In the genomic region with DNA sequence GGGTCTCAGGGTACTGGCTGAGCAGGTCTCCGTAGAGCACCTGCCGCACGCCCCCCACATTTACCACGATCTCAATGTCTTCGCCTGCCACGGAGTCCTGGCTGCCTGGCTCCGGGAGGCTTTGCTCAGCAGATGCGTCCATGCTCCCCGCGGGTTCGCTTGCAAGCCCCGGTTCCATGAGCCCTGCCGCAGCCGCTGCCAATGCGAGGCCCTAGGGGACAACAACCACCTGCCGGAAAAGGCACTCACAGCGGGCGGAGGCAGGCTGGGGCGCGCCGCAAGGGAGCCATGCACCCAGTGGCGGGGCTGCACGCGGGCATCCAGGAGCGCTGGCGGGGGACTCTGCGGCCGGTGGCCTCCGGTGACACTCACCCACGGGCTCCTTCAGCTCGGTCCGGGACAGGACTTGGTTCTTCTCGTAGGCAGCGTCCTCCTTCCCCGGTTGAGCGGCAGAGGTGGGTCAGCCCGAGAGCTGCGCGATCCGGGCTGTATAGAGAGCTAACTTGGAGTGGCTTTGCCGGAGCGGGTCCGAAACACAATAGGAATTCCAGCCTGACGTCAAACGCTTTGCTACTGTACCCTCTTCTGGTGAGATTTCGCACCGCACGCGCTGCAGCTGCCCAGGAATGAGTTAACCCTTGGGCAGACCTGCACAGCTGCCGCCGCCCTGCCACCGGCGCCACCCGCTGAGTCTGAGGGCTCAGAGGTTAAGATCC, we compare ENCODE assay signal across 8 mouse cellular contexts. TPM values are rescaled to one million over a fixed set of nuclear protein-coding genes. Genes with fewer than 3 reads are reported as not detected.
DNase-seq lines count a peak whose midpoint lies in the region; ATAC-seq and TF ChIP-seq lines count a peak whose summit lies in the region.

No protein-coding gene starts in this region.

- H3K27me3 ChIP-seq in hindbrain, embryonic 15.5 days: peaks cover 10% of the 10 kb centered on the region
- peaks cover 28% of the 10 kb centered on the region for H3K27me3 ChIP-seq in lung, embryonic 16.5 days (ENCODE audit: control insufficient read depth, insufficient read depth, low read depth, low read length)

- DNase-seq in R1 (ENCODE audit: low read depth, low spot score): peak; percentile 89
- peak; percentile 60 to 62 for DNase-seq in layer of hippocampus, postnatal 25 days (ENCODE audit: extremely low spot score in 1 of 2, low spot score in 1 of 2)
- DNase-seq in right cerebral cortex, adult 2 months (ENCODE audit: low spot score in 2 of 2): peak; percentile 81 to 85

- no peaks in the 10 kb centered on the region for H3K4me1 ChIP-seq in embryonic fibroblast, embryonic 13.5 days (ENCODE audit: control insufficient read depth, insufficient read depth, low read length)
- H3K4me1 ChIP-seq in hindbrain, embryonic 15.5 days (replicated peaks): peaks cover 22% of the 10 kb centered on the region
- peaks cover 10% of the 10 kb centered on the region for H3K4me1 ChIP-seq in lung, embryonic 16.5 days (replicated peaks; ENCODE audit: control insufficient read depth, insufficient read depth, low read length)

- H3K4me3 ChIP-seq in embryonic fibroblast, embryonic 13.5 days (ENCODE audit: insufficient read depth, low read length): peak overlapping the region; percentile 21
- H3K4me3 ChIP-seq in hindbrain, embryonic 15.5 days: peak overlapping the region; percentile 48
- H3K4me3 ChIP-seq in lung, embryonic 16.5 days (ENCODE audit: low read length): peak overlapping the region; percentile 53

- peak; percentile 54 for ATAC-seq in CD4-positive, CD25-positive, alpha-beta regulatory T cell, adult 4 months
- peak; percentile 90 for ATAC-seq in hindbrain, embryonic 15.5 days (ENCODE audit: low FRiP score, low read depth)
- ATAC-seq in lung, embryonic 16.5 days (ENCODE audit: low read depth): peak; percentile 79
- ATAC-seq in erythroblast, adult 5-6 weeks (replicated peaks; ENCODE audit: low FRiP score, poor library complexity, severe bottlenecking): no peak

- peak overlapping the region; percentile 57 for H3K9ac ChIP-seq in hindbrain, embryonic 15.5 days
- peak overlapping the region; percentile 62 for H3K9ac ChIP-seq in lung, embryonic 16.5 days (ENCODE audit: low read length)

- under 1% methylated on average over 54 of the region's 54 CpGs for WGBS in hindbrain, embryonic 15.5 days
- WGBS in lung, embryonic 16.5 days: 1% methylated on average over 54 of the region's 54 CpGs

- no peak overlapping the region for H3K27ac ChIP-seq in embryonic fibroblast, embryonic 13.5 days (ENCODE audit: insufficient read depth, low read length)
- H3K27ac ChIP-seq in hindbrain, embryonic 15.5 days (replicated peaks): peak overlapping the region; percentile 63
- no peak overlapping the region for H3K27ac ChIP-seq in lung, embryonic 16.5 days (ENCODE audit: low read length)

- H3K9me3 ChIP-seq in hindbrain, embryonic 15.5 days: no peaks in the 10 kb centered on the region
- H3K9me3 ChIP-seq in lung, embryonic 16.5 days (ENCODE audit: control insufficient read depth, low read length): no peaks in the 10 kb centered on the region

- no peak for TF ChIP-seq POLR2A in embryonic fibroblast, embryonic 13.5 days (IDR thresholded peaks at IDR 0.05; ENCODE audit: low read depth, low read length)

- peak; percentile 50; the same call in 1 of the 2 replicates for TF ChIP-seq CTCF in embryonic fibroblast, embryonic 13.5 days (IDR thresholded peaks at IDR 0.05; ENCODE audit: borderline replicate concordance, insufficient read depth, low read length)

- no peaks in the 10 kb centered on the region for H3K36me3 ChIP-seq in hindbrain, embryonic 15.5 days
- H3K36me3 ChIP-seq in lung, embryonic 16.5 days (ENCODE audit: control insufficient read depth, insufficient read depth, low read length): no peaks in the 10 kb centered on the region

- peak overlapping the region; percentile 77 for H3K4me2 ChIP-seq in hindbrain, embryonic 15.5 days
- H3K4me2 ChIP-seq in lung, embryonic 16.5 days (ENCODE audit: low read depth, low read length): peak overlapping the region; percentile 91

RNA-seq across cellular contexts. Expression of a gene that starts 0.5 kb away (rescaled TPM):
- under 1 TPM in 1 of 2 experiments, not detected in 1; 0.08 TPM for polyA plus RNA-seq in CD4-positive, CD25-positive, alpha-beta regulatory T cell, adult 4 months (2017; shearing (Covaris generic))
- polyA plus RNA-seq in embryonic fibroblast, embryonic 13.5 days (2011; ENCODE audit: insufficient read length, low read depth, missing spikeins): 0.46 and 0.47 TPM in 2 replicates
- 4.6 and 5.1 TPM in 2 replicates for polyA plus RNA-seq in hindbrain, embryonic 15.5 days (2015; fragmentation: Nextera tagmentation; extraction: Ambion mirVana)
- total RNA-seq in layer of hippocampus, postnatal 25 days (2021): 10 to 100 TPM; 35.5 to 42.1 TPM
- polyA plus RNA-seq in lung, embryonic 16.5 days (2015; fragmentation: Nextera tagmentation; extraction: Ambion mirVana): 0.29 and 0.40 TPM in 2 replicates
- total RNA-seq in erythroblast, adult 5-6 weeks (2015; ENCODE audit: low replicate concordance): not detected in 2 replicates
- not detected in 2 replicates for total RNA-seq in erythroblast, adult 5-6 weeks (2017; ENCODE audit: low replicate concordance)
